Mouse (Mus musculus) liver, embryonic 11.5 days (tissue): Measurements from ENCODE around the gene Sh3rf3. TPM values are rescaled to one million over a fixed set of nuclear protein-coding genes. Genes with fewer than 3 reads are reported as not detected.

Source experiments
- ATAC-seq: fragments of 200-750 bp; cut with Nextera tagmentation; replicated peaks from 2 replicates; pipeline ENCODE4 v1.8.0; 2017; ENCODE audit warnings: moderate number of reproducible peaks, mild to moderate bottlenecking, moderate TSS enrichment, moderate library complexity; ENCODE audit not compliant: low FRiP score
- DNase-seq: peaks from one replicate; pipeline ENCODE4 v3.0.0-alpha.2; 2017; ENCODE audit warnings: low spot score
- H3K27ac ChIP-seq: fragments of 300-500 bp; sonication (generic); 2 replicates; pipeline ENCODE4 v1.5.1; 2014; ENCODE audit warnings: mild to moderate bottlenecking, low read depth, low read length, control low read depth
- H3K27me3 ChIP-seq: fragments of 300-500 bp; sonication (generic); replicated peaks from 2 replicates; pipeline ENCODE4 v1.6.1; 2014; ENCODE audit warnings: low read length, mixed read lengths; ENCODE audit not compliant: control insufficient read depth, insufficient read depth
- H3K36me3 ChIP-seq: fragments of 300-500 bp; sonication (generic); 2 replicates; pipeline ENCODE4 v1.6.1; 2014; ENCODE audit warnings: mild to moderate bottlenecking, low read length, moderate library complexity, mixed read lengths; ENCODE audit not compliant: control insufficient read depth, insufficient read depth
- H3K4me1 ChIP-seq: fragments of 300-500 bp; sonication (generic); replicated peaks from 2 replicates; pipeline ENCODE4 v1.6.1; 2014; ENCODE audit warnings: low read length, mixed read lengths; ENCODE audit not compliant: control insufficient read depth, insufficient read depth
- H3K4me2 ChIP-seq: fragments of 300-500 bp; sonication (generic); 2 replicates; pipeline ENCODE4 v1.6.1; 2014; ENCODE audit warnings: mild to moderate bottlenecking, control low read depth, moderate library complexity
- H3K4me3 ChIP-seq: fragments of 300-500 bp; sonication (generic); 2 replicates; pipeline ENCODE4 v1.5.1; 2014; ENCODE audit warnings: low read depth, low read length, control low read depth
- H3K9ac ChIP-seq: fragments of 300-500 bp; sonication (generic); 2 replicates; pipeline ENCODE4 v1.6.1; 2014; ENCODE audit warnings: low read depth, low read length, control low read depth
- H3K9me3 ChIP-seq: fragments of 300-500 bp; sonication (generic); 2 replicates; pipeline ENCODE4 v1.6.1; 2016; ENCODE audit warnings: low read length, inconsistent platforms, mixed read lengths; ENCODE audit not compliant: control insufficient read depth
- WGBS: fragments of 180-500 bp; shearing (Covaris S2); extraction: QIAGEN DNeasy Blood & Tissue Kit; methylation state at CpG from one replicate; pipeline ENCODE4 v1.1.7; 2014; 5-methylcytosine and 5-hydroxymethylcytosine counted together
- microRNA-seq: library from miRNA; unstranded; fragments of <30 nt; microRNA quantifications from one replicate; pipeline ENCODE4, GENCODE M21; 2017; ENCODE audit warnings: borderline number of aligned reads
- polyA plus RNA-seq: library from polyadenylated mRNA; unstranded; fragments of >200 nt; fragmentation: Nextera tagmentation; extraction: Ambion mirVana; gene quantifications from 2 replicates; pipeline ENCODE4 v1.2.1, GENCODE M21; 2014

Sh3rf3 gene
- polyA plus RNA-seq, 1 experiment from 2014 or later, result not detected

DNA sequence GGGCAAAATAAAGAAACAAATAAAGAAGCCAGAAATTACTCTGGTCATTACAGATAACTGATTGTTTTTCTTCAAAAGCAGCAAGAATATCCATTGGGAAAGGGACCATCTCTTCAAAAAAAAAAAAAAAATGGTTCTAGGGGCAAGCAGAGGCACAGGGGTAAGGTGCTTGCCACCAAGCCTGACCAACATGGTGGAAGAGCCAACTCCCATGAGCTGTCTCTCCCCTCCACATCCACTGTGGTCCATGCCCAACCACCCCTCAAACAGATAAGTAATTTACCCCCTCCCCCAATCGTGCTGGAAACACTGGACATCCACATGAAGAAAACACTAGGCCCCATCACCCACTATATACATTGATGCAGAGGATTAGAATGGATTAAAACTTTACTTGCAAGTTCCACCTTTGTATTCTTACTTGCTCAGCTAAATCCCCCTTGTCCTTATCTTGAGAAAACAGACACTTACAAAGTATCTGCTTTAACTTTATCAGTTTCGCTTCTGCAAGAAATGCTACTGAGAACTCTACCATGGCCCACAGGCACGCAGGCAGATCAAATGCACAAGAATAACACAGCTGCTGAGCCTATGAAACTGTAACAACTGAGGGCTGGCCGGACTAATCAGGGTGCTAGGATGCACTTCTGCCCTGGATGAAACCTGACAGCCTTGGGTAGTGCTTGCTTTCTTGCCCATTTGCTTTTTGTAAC is 349.2 kb downstream of the Sh3rf3 start:
- Histone ChIP-seq H3K4me3 (no peak overlapping the region), H3K4me1 (peaks cover 5% of the 10 kb centered on the region), H3K4me2 (no peak overlapping the region), H3K27ac (peak overlapping the region; percentile 76), H3K9me3 (no peaks in the 10 kb centered on the region), H3K36me3 (no peaks in the 10 kb centered on the region), H3K9ac (no peak overlapping the region), H3K27me3 (no peaks in the 10 kb centered on the region)
- peak; percentile 90 for ATAC-seq
- WGBS, result 26% methylated on average over 4 of the region's 4 CpGs
- no peak for DNase-seq

DNA sequence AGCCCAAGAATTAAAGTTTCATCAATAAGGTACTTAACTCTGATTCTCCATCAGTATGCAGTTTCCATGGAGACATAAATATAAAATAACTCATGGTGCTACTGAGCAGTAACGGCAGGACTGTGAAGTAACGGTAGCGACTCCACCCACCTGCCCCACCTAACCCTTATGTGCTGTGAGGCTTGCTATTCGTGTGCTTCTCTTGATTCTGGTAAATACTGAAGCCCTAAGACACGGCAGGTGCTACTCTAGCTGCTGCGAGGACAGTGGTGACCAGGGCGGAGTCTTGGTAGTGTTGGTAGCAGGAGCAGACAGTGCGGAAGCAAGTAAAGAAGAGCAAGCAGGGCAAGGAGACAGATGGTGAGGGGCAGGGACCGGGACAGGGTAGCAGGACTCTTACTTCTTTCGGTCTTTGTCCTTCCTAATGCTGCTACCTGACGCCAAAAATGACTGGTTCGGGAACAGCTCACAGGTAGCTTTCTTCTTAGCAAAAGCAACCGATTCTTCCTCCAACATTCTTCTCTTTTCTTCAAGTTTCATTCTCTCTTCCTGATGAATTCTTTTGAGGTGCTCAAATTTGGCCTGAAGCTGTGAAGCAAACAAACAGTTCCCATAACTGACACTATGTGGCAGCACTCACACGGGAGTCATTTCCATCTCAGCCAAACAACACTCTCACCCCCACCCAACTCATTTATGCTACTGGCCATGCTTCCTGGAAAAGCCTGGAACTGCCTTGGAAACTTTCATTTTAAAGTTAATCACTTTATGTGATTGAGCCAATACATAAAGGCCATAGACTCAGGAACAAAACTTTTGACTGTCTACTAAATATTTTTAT is 353.2 kb downstream of the Sh3rf3 start:
- WGBS, result 54% methylated on average over 14 of the region's 14 CpGs
- no peak overlapping the region for H3K9ac ChIP-seq
- no peak overlapping the region for H3K4me3 ChIP-seq
- DNase-seq (no peak), ATAC-seq (peak; percentile 66)
- H3K4me2 ChIP-seq, result peak overlapping the region; percentile 24
- no peaks in the 10 kb centered on the region for H3K27me3 ChIP-seq
- H3K27ac ChIP-seq, result no peak overlapping the region
- H3K9me3 ChIP-seq, result no peaks in the 10 kb centered on the region
- peaks cover 5% of the 10 kb centered on the region for H3K4me1 ChIP-seq
- no peaks in the 10 kb centered on the region for H3K36me3 ChIP-seq

DNA sequence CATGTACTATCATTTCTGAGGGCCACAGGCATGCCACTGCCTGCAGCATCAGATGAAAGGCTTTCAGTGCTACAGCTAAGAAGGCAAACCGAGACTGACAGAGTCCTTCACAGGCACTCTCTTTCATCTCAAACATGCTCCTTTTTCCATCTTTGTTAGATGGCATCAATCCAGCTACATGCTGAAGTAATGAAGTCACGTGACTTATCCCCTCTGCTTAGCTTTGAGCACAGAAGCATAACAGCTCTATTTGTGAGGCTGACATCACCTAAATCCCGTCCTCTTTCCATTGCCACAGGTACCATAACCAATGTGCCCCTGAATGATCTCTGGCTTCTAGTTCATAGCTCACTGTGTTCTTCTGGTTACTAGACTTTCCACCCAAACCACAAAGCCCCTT is 357.9 kb downstream of the Sh3rf3 start:
- Histone ChIP-seq H3K4me2 (no peak overlapping the region), H3K4me3 (no peak overlapping the region), H3K9me3 (no peaks in the 10 kb centered on the region), H3K4me1 (no peaks in the 10 kb centered on the region), H3K36me3 (no peaks in the 10 kb centered on the region; the same call in 1 of the 2 replicates), H3K9ac (no peak overlapping the region), H3K27ac (no peak overlapping the region), H3K27me3 (no peaks in the 10 kb centered on the region)
- ATAC-seq (no peak), DNase-seq (no peak)
- 72% methylated on average over 3 of the region's 3 CpGs for WGBS

DNA sequence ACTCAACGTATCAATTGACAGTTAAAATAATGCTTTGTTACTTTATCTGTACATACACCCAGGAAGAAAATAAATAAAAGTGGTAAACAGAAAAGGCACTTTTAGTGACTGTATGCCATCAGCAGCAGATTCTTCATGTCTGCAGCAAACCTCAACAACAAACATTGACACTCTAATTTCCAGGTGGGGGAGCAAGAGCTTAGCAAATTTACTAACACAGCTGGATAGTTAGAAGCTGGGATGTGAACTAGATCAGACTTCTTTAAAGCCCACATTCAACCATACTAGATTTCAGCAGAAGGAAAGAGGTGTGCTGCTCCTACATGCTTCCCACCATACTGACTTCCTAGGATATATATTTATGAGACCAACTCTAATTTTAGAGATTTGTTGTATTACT is 359.4 kb downstream of the Sh3rf3 start:
- no peak for ATAC-seq
- no peaks in the 10 kb centered on the region for H3K27me3 ChIP-seq
- no peaks in the 10 kb centered on the region for H3K4me1 ChIP-seq
- WGBS, result 83% methylated on average over 1 of the region's 1 CpGs
- no peak for DNase-seq
- no peaks in the 10 kb centered on the region; the same call in 1 of the 2 replicates for H3K36me3 ChIP-seq
- H3K4me3 ChIP-seq, result no peak overlapping the region
- no peak overlapping the region for H3K9ac ChIP-seq
- H3K27ac ChIP-seq, result no peak overlapping the region
- H3K9me3 ChIP-seq, result no peaks in the 10 kb centered on the region
- no peak overlapping the region for H3K4me2 ChIP-seq

DNA sequence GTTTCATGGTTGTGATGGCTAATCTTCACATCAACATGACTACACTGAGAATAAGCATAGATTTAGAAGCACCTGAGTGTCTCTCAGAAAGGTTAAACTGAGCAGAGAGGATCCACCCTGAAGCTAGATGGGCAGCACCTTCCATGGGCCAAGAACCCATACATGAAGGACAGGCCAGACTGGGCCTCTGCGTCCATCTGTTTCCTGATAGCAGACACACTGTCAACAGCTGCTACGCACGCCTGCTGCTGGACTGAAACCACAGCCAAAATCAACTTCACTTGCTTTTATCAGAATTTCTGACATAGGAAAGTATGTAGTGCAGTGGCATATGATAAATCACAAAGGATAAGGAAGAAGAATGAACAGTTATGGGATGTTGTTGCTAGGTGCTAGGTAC is 366.5 kb downstream of the Sh3rf3 start:
- Histone ChIP-seq H3K36me3 (no peaks in the 10 kb centered on the region; the same call in 1 of the 2 replicates), H3K9ac (no peak overlapping the region), H3K9me3 (no peaks in the 10 kb centered on the region), H3K27ac (no peak overlapping the region), H3K4me1 (no peaks in the 10 kb centered on the region), H3K27me3 (no peaks in the 10 kb centered on the region), H3K4me3 (no peak overlapping the region), H3K4me2 (no peak overlapping the region)
- DNase-seq, result no peak
- WGBS, result 43% methylated on average over 3 of the region's 3 CpGs
- ATAC-seq, result no peak

DNA sequence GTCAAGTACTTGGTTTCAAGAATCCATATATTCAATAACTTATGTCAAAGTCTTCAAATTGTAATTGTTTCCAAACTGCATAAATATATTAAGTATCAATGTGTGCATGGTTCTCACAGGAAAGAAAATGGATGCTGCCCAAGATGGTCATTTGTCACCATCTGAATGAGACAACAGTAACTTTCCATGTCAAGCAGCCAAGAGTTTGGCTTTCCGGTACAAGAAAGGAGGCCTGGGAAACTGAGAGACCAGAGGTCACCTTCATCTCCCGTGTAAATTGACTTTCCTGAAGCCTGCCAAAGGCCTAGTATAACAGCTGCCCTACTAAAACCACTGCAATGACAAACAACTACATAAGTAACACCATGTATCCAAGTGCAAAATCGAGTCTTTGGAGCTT is 369.1 kb downstream of the Sh3rf3 start:
- Histone ChIP-seq H3K4me1 (no peaks in the 10 kb centered on the region), H3K27ac (no peak overlapping the region), H3K27me3 (no peaks in the 10 kb centered on the region), H3K4me3 (no peak overlapping the region), H3K9ac (no peak overlapping the region), H3K4me2 (no peak overlapping the region), H3K36me3 (no peaks in the 10 kb centered on the region), H3K9me3 (no peaks in the 10 kb centered on the region)
- DNase-seq (no peak), ATAC-seq (no peak)
- 72% methylated on average over 3 of the region's 3 CpGs for WGBS

Small RNA genes lying within 50 kb of the gene (microRNA-seq; reads per million reads assigned to microRNA genes)
- not detected for gene Gm27672

Other genes starting within 250 kb of the Sh3rf3 start
- gene Edar, start 137.7 kb upstream of the Sh3rf3 start, polyA plus RNA-seq, result 0.04 TPM in 1 of 2 replicates, not detected in the other
- gene Gm17542, start 95.1 kb upstream of the Sh3rf3 start, polyA plus RNA-seq, result not detected in 2 replicates